Mouse (Mus musculus) right cerebral cortex, postnatal 4 days (tissue): ENCODE data around the gene Rock2.
"Not testable (repeated sequence)": the region's sequence is repeated elsewhere in the genome, so short reads cannot be mapped to it uniquely, and the experiment has no call there.

Source experiments
- DNase-seq: peaks from one replicate; pipeline ENCODE4 v3.0.0-alpha.2; 2022

Gene Rock2

GRCm38 (mm10) chr12:17011100-17011870, 116.6 kb downstream of the Rock2 start, which contains the start of gene 2410004P03Rik:
Gene 2410004P03Rik (minus strand): TSS chr12:17011727.
- peak; percentile 82 for DNase-seq

GRCm38 (mm10) chr12:17012067-17012899, 117.6 kb downstream of the Rock2 start:
- no peak for DNase-seq

- no peak for DNase-seq
These were observed 121.0 kb downstream of the Rock2 start for GRCm38 (mm10) chr12:17015711-17016110.

- DNase-seq: peak; percentile 94
These were observed 123.8 kb downstream of the Rock2 start for GRCm38 (mm10) chr12:17018468-17018867.

DNA sequence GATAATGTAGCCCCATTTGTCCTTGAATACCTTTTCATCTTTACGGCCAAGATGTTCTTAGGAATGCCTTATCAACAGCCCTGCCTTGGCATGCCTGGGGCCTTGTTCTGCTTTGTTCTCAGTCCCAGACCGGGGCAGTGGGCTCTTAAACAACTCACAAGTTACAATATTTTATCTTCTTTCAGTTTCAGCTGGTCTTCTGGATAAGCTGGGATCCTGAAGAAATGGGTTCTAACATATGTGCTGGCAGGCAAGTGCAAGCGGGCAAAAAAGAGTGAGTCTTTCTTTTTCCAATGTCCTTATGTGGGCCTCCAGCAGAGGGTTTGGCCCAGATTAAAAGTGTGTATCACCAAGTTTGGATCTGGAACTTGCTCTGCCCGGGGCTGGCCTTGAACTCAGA, 126.4 kb downstream of the Rock2 start:
- not testable (repeated sequence) for DNase-seq

DNA sequence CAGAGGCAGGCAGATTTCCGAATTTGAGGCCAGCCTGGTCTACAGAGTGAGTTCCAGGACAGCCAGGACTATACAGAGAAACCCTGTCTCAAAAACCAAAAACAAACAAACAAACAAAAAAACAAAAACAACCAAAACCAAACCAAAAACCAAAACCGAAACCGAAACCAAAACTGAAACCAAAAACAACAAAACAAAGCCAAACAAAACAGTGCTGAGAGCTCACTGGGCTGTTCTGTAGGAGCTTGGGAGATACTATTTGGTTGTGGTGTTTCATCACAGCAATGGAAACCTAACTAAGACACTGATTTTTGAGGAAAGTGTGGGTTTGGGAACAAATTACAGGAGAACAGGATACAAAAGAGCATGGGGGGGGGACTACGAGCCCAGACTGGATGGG, 127.5 kb downstream of the Rock2 start:
- no peak for DNase-seq

DNA sequence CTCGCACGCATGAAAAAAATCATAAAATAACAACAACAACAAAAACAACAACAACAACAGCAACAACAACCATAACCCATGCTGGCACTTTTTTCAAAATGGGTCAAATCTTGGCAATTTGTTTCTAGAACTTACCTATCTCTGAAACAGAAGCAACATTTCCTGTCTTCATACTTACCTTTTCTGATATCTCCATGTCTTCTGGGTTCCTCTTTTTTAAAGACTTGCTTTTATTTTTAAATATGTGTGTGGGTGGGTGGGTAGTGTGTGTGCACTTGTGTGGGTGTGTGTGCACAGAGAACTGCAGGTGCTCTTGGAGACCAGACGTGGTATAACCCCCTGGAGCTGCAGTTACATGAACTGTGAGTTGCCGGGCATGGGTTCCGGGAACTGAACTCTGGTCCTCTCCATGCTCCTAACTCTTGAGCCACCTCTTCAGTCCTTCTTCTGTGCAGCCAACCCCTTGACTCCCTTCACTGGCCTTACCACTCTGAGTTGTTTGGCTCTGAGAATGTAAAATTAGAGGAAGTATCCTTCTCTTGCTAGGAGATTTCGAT, 129.9 kb downstream of the Rock2 start:
- DNase-seq: no peak

DNA sequence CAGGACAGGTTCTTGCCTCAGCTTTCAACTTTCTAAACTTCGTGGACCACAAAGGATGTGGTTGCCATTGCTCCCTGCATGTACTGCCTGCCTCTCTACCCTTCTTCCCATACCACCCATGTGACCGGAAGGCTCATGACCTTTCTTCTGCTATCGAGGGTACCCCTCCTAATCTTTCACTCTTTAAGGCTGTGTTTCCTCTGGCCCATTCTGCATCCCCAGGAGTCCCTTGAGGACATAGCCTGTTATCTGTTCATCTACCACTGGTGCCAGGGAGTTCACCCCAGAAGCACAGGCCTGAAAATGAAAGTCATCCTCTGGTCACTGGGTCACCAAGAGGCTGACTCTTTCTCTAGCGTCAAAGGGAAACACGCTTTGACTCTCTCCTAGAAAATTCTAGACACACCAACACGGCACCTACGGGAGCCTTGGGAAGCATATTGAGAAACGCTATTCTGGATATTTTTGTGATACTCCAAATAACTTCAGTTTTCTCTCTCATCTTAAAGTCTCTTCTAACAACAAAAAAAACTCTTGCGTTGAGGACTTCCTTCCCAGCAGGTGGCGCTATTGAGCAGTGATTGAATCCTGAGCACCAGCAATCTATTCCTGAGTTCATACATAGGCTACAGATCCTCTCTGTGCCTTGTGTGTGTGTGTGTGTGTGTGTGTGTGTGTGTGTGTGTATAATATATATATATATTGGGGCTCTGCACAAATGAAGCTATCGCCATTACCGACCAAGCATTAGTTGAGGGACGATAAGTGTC, 138.2 kb downstream of the Rock2 start:
- peak; percentile 98 for DNase-seq

- no peak for DNase-seq
These were observed 138.8 kb downstream of the Rock2 start for GRCm38 (mm10) chr12:17033464-17033841.

DNA sequence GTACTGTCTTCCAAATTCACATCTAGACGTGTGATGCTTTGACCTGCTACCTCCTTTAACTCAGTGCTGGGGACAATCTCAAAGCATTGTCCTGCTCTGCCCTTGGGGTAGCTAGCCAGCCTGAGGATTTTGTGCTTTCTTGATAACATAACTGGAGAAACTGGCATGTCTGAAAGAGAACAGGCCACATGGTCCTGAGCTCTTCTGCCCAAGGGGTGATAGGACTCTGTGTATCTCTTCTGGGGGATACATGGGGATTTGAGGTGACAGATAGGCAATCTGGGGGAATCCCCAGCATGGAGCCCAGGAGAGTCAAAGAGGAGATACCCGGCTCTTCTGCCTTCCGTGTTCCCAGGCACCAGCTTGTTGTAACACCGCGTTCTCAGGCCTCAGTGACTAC, 140.0 kb downstream of the Rock2 start:
- no peak for DNase-seq

GRCm38 (mm10) chr12:17035128-17035527, 140.4 kb downstream of the Rock2 start:
- DNase-seq: peak; percentile 30

DNA sequence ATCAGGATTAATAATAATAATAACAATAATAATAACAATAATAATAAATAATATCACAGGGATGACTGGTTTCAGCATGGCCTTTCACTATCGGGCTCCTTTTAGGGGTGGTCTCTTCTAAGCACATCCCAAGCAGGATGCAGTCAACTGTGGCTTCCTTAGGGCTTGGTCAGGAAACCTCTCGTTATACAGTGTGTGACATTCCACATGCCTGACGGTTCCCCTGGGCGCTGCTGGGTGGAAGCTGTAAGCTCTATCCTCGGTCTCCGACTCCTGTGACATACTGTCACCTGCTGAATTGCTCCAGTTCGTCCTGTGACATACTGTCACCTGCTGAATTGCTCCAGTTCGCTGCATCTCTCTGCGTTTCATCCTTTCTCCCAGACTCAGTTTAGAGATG, 141.8 kb downstream of the Rock2 start:
- DNase-seq: no peak

GRCm38 (mm10) chr12:17037053-17037610, 142.4 kb downstream of the Rock2 start:
- peak; percentile 35 for DNase-seq
